Mouse (Mus musculus) adrenal gland, postnatal 14 days (tissue): Measurements from ENCODE around the gene Ntrk2. TPM values are rescaled to one million over a fixed set of nuclear protein-coding genes. Genes with fewer than 3 reads are reported as not detected.

Source experiments
- DNase-seq: peaks from one replicate; pipeline ENCODE4 v3.0.0; 2021; ENCODE audit warnings: mixed read lengths
- total RNA-seq: library from RNA; stranded (reverse); gene quantifications from 2 replicates; pipeline ENCODE4 v1.2.3, GENCODE M21; 2021

Ntrk2 gene
- total RNA-seq, 1 experiment from 2014 or later: 29.3 TPM

GRCm38 (mm10) chr13:58924486-58924885, 118.1 kb downstream of the Ntrk2 start:
- DNase-seq: no peak

- DNase-seq: peak; percentile 22
Observed at GRCm38 (mm10) chr13:58927186-58927585, 120.8 kb downstream of the Ntrk2 start.

- peak; percentile 52 for DNase-seq
Observed at GRCm38 (mm10) chr13:58927656-58928226, 121.4 kb downstream of the Ntrk2 start.

GRCm38 (mm10) chr13:58928668-58929436, 122.5 kb downstream of the Ntrk2 start:
- DNase-seq: no peak

GRCm38 (mm10) chr13:58930161-58930560, 123.8 kb downstream of the Ntrk2 start:
- no peak for DNase-seq

- no peak for DNase-seq
Observed at GRCm38 (mm10) chr13:58933126-58933525, 126.8 kb downstream of the Ntrk2 start.

- DNase-seq: no peak
Observed at GRCm38 (mm10) chr13:58934576-58935110, 128.3 kb downstream of the Ntrk2 start.

DNA sequence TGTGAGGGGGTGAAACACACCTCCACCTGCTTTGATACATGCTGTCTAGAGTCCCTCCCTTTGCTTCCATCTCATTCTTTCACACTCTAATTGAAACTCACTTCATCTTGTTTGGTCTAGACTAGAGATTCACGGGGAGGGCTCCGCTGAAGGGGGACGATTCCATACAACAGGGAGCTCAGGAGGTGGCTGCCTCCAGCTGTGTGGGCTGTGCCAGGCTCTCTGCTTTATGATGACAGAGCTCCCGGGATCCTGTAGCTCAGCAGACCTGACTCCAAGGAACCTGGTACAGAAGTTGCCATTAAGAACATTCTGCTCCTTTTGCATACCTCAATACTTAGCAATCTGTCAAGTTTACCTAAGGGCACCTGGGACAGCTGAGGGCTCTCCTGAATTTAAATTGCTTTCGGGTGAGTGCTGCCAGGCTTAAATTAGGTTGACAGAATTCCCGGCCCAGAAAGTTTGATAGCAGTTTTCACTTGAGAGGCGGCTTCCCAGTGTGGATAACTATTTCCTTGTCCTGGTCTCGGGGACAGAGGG, 129.7 kb downstream of the Ntrk2 start:
- DNase-seq: no peak

GRCm38 (mm10) chr13:58937884-58938283, 131.5 kb downstream of the Ntrk2 start:
- no peak for DNase-seq

GRCm38 (mm10) chr13:58938464-58938863, 132.1 kb downstream of the Ntrk2 start:
- DNase-seq: peak; percentile 43

GRCm38 (mm10) chr13:58940208-58940607, 133.8 kb downstream of the Ntrk2 start:
- no peak for DNase-seq

DNA sequence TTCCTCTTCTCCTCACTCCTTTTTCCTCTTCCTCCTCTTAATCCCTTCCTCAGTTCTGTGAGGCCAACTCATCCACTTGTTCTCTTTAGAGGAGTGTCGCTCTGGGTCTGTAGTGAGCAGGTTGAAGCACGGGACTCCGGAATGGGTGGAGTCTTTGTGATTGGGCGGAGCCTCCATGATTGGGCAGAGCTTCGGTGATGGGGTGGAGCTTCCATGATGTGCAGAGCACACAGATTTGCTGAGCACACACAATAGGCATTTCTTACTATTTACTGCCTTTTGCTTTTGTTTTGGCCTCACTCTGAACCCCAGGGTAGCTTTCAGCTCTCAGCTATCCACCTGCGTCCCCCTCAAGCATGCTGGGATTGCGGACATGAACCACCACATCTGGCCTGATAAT, 134.4 kb downstream of the Ntrk2 start:
- no peak for DNase-seq

GRCm38 (mm10) chr13:58945781-58946180, 139.4 kb downstream of the Ntrk2 start:
- no peak for DNase-seq

DNA sequence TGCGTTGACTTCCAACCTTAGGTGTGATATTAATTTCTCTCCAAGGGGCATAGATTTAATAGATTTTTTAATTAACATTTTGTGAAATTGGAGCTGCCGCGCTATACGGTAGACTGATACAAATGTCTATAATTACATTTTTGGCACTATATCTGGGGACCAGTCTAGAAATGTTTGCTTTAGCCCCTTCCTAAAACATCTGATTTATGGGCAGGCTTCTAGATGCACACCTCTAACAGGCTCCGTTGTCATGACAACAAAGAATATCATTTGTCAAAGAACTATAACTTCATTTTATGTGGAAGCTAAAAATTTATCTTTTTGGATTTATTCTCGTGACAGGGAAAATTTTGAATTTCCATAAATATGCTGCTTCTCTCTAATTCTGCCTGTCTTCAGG, 140.2 kb downstream of the Ntrk2 start:
- no peak for DNase-seq

GRCm38 (mm10) chr13:58947056-58947455, 140.7 kb downstream of the Ntrk2 start:
- DNase-seq: no peak

- no peak for DNase-seq
Observed at GRCm38 (mm10) chr13:58954331-58954730, 148.0 kb downstream of the Ntrk2 start.

DNA sequence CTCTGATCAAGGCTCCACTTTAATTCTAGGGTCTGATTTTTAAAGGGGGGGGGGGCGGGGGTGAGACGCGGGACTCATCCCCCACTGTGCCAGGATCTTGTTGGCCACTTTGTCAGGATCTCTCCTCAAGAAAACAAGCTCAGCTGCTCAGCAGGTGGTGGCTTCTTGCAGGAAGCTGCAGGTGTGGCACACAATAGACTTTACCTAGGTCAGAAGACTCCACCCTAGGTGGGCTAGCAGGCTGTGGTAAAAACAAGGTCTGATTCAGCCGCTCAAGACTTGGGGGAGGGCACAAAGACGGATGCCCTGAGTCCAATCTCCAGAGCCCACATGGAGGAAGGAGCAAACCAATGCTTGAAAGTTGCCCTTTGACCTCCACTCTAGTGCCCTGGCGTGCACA, 148.4 kb downstream of the Ntrk2 start:
- DNase-seq: no peak

DNA sequence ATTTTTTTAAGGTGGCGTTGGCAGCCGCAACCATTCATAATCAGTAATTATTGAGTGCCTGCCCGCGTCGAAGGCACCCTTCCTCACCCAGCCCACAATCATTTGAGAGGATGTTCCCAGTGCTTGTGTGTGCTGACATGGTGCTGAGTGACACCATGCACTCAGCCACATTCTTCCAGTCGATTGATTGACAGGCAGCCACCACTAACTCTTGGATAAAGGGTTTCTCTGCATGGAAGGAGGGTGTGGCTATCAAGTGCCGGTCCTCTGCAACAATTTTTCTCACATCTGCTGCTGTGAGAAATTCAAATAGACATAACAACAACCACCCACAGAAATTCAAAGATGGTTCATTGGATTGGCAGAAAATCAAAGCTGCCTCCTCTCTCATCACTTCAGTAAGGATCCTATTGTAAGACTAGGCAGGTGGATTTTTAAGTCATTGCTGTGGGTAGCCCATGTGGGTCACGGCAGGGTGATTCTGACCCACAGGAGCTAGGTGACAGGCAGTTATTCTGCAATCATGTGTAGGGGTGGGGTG, 148.9 kb downstream of the Ntrk2 start:
- no peak for DNase-seq

DNA sequence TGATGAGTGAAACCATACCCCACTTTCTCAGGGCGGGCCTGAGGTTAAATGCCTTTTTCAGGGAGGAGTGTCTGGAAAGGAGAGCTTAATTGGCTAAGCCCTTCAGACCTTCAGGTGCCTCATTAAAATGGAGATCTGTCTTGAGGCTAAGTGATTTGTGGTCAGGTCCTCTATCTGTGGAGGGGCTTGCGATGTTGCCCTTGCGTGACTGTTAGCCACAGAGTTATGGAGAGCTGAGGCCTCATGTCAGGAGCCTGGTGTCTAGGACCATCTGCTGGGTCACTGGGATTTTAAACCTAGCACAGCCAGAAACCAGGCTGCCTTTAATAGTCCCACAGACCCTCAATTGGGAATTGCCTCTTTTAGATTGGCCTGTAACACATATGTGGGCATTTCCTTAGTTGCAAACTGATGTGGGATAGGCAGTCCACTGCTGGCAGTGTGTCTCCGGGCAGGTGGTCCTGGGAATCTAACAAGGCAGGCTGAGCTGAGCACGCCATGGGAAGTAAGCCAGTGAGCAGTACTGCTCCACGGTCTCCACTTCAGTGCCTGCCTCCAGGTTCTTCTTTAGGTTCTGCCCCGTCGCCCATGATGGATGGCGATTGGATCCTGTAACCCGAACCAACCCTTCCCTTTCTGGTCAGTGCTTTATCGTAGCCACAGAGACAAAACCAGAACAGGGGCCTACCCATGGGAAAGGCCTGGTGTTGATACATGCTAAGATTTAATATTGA, 152.0 kb downstream of the Ntrk2 start:
- DNase-seq: no peak

DNA sequence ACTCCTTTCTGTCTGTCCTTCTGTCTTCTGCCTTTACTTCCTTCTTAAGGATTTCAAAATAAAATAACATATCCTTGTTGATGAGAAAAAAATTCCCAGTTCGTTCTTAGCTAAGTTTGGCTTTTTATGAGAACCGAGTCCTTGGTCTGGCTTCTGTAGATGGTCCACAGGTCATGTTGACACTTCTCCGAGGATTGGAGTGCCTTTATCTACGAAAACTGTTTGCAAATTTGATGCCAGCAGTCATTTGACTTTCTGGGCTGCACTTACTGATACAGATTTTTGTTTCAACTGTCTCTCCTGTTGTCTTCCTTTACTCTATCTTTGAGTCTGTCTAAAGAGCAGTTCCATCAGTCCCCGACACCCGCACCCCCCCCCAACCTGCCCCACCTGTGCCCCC, 154.0 kb downstream of the Ntrk2 start:
- no peak for DNase-seq

DNA sequence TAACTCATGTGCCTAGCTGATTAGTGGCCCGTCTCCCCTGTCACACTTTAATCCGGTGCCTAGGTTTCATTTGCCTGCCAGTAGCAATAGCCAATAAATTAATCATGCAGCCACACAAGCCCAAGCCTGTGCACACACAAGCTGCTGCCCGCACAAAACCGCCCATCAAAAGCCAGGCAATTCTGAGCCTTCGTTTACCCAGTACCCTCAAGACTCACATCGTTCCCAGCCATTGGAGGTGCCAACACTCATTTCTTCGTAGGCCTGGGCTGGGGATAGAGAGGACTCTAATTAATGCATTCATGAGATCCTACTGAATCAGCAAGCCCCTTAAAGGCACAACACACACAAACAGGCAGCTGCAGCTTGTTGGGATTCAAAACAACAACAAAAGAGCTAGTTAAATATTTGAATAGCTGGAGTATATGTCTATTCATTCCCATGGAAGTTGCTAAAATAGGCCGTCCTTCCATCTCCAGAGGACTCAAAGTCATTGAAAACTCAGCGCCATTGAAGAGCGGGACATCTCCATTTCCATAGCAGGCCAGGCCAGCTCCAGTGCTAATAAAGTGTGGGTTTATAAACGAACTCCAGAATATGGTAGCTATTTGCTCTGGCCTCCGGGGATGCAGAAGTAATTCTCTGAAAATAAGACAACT, 158.5 kb downstream of the Ntrk2 start:
- DNase-seq: no peak

DNA sequence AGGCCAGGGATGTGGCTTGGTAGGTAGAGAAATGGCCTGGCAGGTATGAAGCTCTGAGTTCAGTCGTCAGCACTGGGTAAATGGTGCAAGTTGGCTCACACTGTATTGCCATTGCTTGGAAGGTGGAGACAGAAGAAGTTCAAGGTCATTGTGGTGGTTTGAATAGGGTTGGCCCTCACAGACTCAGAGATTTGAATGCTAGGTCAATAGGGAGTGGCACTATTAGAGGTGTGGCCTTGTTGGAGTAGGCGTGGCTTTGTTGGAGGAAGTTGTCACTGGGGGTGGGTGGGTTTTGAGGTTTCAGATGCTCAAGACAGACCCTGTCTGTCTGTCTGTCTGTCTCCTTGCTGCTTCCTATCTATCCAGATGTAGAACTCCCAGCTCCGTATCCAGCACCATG, 159.5 kb downstream of the Ntrk2 start:
- no peak for DNase-seq
